Mouse (Mus musculus): Measurements from ENCODE around the gene Fam198b.

The Fam198b gene
- long read RNA-seq, experiment 1, full-length matches to known transcripts, result 1 of 3 reads
- long read RNA-seq, experiment 1, partial matches to known transcripts, result 0 of 3 reads
- long read RNA-seq, experiment 1, other reads (novel, unspliced or antisense), result 2 of 3 reads
- long read RNA-seq, experiment 2, full-length matches to known transcripts, result 5 of 8 reads
- long read RNA-seq, experiment 2, partial matches to known transcripts, result 0 of 8 reads
- long read RNA-seq, experiment 2, other reads (novel, unspliced or antisense), result 3 of 8 reads

- intact Hi-C loops (cut with DNase I), result no loop called here
Observed at GRCm38 (mm10) chr3:79884305-79884704, at the start of gene Fam198b. Gene Fam198b (plus strand): TSS chr3:79884533.

GRCm38 (mm10) chr3:79838751-79839150 lies 45.6 kb upstream of the Fam198b start:
- intact Hi-C loops (cut with DNase I), result no loop called here

- intact Hi-C loops (cut with DNase I), result no loop called here
Observed at GRCm38 (mm10) chr3:79841475-79841874, 42.9 kb upstream of the Fam198b start.

- intact Hi-C loops (cut with DNase I), result no loop called here
Observed at GRCm38 (mm10) chr3:79842165-79842564, 42.2 kb upstream of the Fam198b start.

GRCm38 (mm10) chr3:79842616-79843016 lies 41.7 kb upstream of the Fam198b start:
- intact Hi-C loops (cut with DNase I), result no loop called here

GRCm38 (mm10) chr3:79843999-79844398 lies 40.3 kb upstream of the Fam198b start:
- intact Hi-C loops (cut with DNase I), result no loop called here

GRCm38 (mm10) chr3:79846633-79847032 lies 37.7 kb upstream of the Fam198b start:
- intact Hi-C loops (cut with DNase I), result loop anchor here (1.0 kb wide), 1 partner anchor 16 kb away; no protein-coding TSS in a partner anchor

- intact Hi-C loops (cut with DNase I), result no loop called here
Observed at GRCm38 (mm10) chr3:79848841-79849240, 35.5 kb upstream of the Fam198b start.

- intact Hi-C loops (cut with DNase I), result no loop called here
Observed at GRCm38 (mm10) chr3:79849621-79850020, 34.7 kb upstream of the Fam198b start.

GRCm38 (mm10) chr3:79850656-79851055 lies 33.7 kb upstream of the Fam198b start:
- intact Hi-C loops (cut with DNase I), result no loop called here

- intact Hi-C loops (cut with DNase I), result no loop called here
Observed at GRCm38 (mm10) chr3:79852108-79852507, 32.2 kb upstream of the Fam198b start.

- intact Hi-C loops (cut with DNase I), result no loop called here
Observed at GRCm38 (mm10) chr3:79852654-79853166, 31.6 kb upstream of the Fam198b start, which contains the start of gene Tmem144. Gene Tmem144 (minus strand): TSS chr3:79852773.

- intact Hi-C loops (cut with DNase I), result no loop called here
Observed at GRCm38 (mm10) chr3:79857780-79858179, 26.6 kb upstream of the Fam198b start.

- intact Hi-C loops (cut with DNase I), result no loop called here
Observed at GRCm38 (mm10) chr3:79858221-79858620, 26.1 kb upstream of the Fam198b start.

- intact Hi-C loops (cut with DNase I), result no loop called here
Observed at GRCm38 (mm10) chr3:79864824-79865223, 19.5 kb upstream of the Fam198b start.

- intact Hi-C loops (cut with DNase I), result no loop called here
Observed at GRCm38 (mm10) chr3:79866089-79866488, 18.2 kb upstream of the Fam198b start.

GRCm38 (mm10) chr3:79866526-79866925 lies 17.8 kb upstream of the Fam198b start:
- intact Hi-C loops (cut with DNase I), result no loop called here

GRCm38 (mm10) chr3:79867121-79867709 lies 17.1 kb upstream of the Fam198b start:
- intact Hi-C loops (cut with DNase I), result no loop called here

- intact Hi-C loops (cut with DNase I), result no loop called here
Observed at GRCm38 (mm10) chr3:79875471-79875870, 8.9 kb upstream of the Fam198b start.

- intact Hi-C loops (cut with DNase I), result no loop called here
Observed at GRCm38 (mm10) chr3:79878350-79878749, 6.0 kb upstream of the Fam198b start.

GRCm38 (mm10) chr3:79879246-79879645 lies 5.1 kb upstream of the Fam198b start:
- intact Hi-C loops (cut with DNase I), result no loop called here

- intact Hi-C loops (cut with DNase I), result no loop called here
Observed at GRCm38 (mm10) chr3:79881645-79882044, 2.7 kb upstream of the Fam198b start.

GRCm38 (mm10) chr3:79883092-79883491 lies 1.2 kb upstream of the Fam198b start:
- intact Hi-C loops (cut with DNase I), result loop anchor here (1.0 kb wide), 1 partner anchor 177 kb away; no protein-coding TSS in a partner anchor
